Mouse (Mus musculus) thymus, adult 2 months (tissue): ENCODE measurements around the gene Wdr31.

Experiments
- CTCF ChIP-seq: fragments of 200-500 bp; IDR thresholded peaks from 2 replicates; pipeline ENCODE4 v1.5.1; 2012; ENCODE audit warnings: mild to moderate bottlenecking, control low read depth, low read length, moderate library complexity, borderline replicate concordance; ENCODE audit not compliant: control insufficient read depth, poor library complexity, insufficient read depth; ENCODE audit errors: extremely low read depth
- POLR2A ChIP-seq: fragments of 200-500 bp; IDR thresholded peaks from 2 replicates; pipeline ENCODE4 v1.6.1; 2012; ENCODE audit warnings: mild to moderate bottlenecking, low read length, control low read depth, moderate library complexity; ENCODE audit not compliant: control insufficient read depth, poor library complexity, insufficient read depth; ENCODE audit errors: extremely low read depth

GRCm38 (mm10) chr4:62439793-62440192 lies 30.9 kb downstream of the Wdr31 start:
- no peak for TF ChIP-seq CTCF
- TF ChIP-seq POLR2A, result no peak
